Mouse (Mus musculus) myocyte (in vitro differentiated cells): ENCODE data around the gene Cplx2. TPM values are rescaled to one million over a fixed set of nuclear protein-coding genes. Genes with fewer than 3 reads are reported as not detected.

Experiments used
- H3K27me3 ChIP-seq: one replicate; pipeline ENCODE4 v1.6.1; 2011; ENCODE audit not compliant: control insufficient read depth, insufficient read depth, insufficient read length
- H3K36me3 ChIP-seq: one replicate; pipeline ENCODE4 v1.6.1; 2011; ENCODE audit not compliant: control insufficient read depth, insufficient read depth
- H3K4me2 ChIP-seq: one replicate; pipeline ENCODE4 v1.6.1; 2011; ENCODE audit warnings: low read depth, control low read depth
- H3K4me3 ChIP-seq: one replicate; pipeline ENCODE4 v1.5.1; 2011; ENCODE audit warnings: mild to moderate bottlenecking, control low read depth, moderate library complexity
- H3K79me2 ChIP-seq: one replicate; pipeline ENCODE4 v1.6.1; 2011; ENCODE audit not compliant: control insufficient read depth, insufficient read depth
- H3ac ChIP-seq: one replicate; pipeline ENCODE4 v1.6.1; 2011; ENCODE audit not compliant: control insufficient read depth, insufficient read length
- CEBPB ChIP-seq: IDR thresholded peaks from 2 replicates; pipeline ENCODE4 v1.6.1; 2011; ENCODE audit warnings: mild to moderate bottlenecking, moderate library complexity; ENCODE audit not compliant: poor library complexity, insufficient read depth, severe bottlenecking
- E2F4 ChIP-seq: IDR thresholded peaks from one replicate; pipeline ENCODE4 v1.6.1; 2011; ENCODE audit warnings: mild to moderate bottlenecking, control low read depth, moderate library complexity; ENCODE audit not compliant: insufficient read depth
- MAX ChIP-seq: IDR thresholded peaks from one replicate; pipeline ENCODE4 v1.6.1; 2011; ENCODE audit warnings: low read depth, mild to moderate bottlenecking, control low read depth
- MYOD1 ChIP-seq, 3 experiments: IDR thresholded peaks; one replicate each; pipeline ENCODE4 v1.6.1; 2011; ENCODE audit warnings: control low read depth in 2 of 3, low read depth in 2 of 3, mild to moderate bottlenecking in 2 of 3, moderate library complexity in 1 of 3; ENCODE audit not compliant: insufficient read length in 2 of 3, control insufficient read depth in 1 of 3
- MYOG ChIP-seq, 3 experiments: IDR thresholded peaks; one replicate each; pipeline ENCODE4 v1.6.1; 2011; ENCODE audit warnings: control low read depth in 2 of 3, low read depth in 2 of 3, mild to moderate bottlenecking in 2 of 3; ENCODE audit not compliant: insufficient read length in 2 of 3, control insufficient read depth in 1 of 3, insufficient read depth in 1 of 3
- POLR2A ChIP-seq: IDR thresholded peaks from one replicate; pipeline ENCODE4 v1.6.1; 2011; ENCODE audit warnings: low read depth, mild to moderate bottlenecking, control low read depth, moderate library complexity; ENCODE audit not compliant: insufficient read length
- POLR2AphosphoS2 ChIP-seq: IDR thresholded peaks from one replicate; pipeline ENCODE4 v1.6.1; 2011; ENCODE audit warnings: low read depth, control low read depth; ENCODE audit not compliant: insufficient read length
- REST ChIP-seq: IDR thresholded peaks from one replicate; pipeline ENCODE4 v1.6.1; 2011; ENCODE audit warnings: mild to moderate bottlenecking, control low read depth, moderate library complexity; ENCODE audit not compliant: insufficient read depth, insufficient read length
- SRF ChIP-seq: IDR thresholded peaks from one replicate; pipeline ENCODE4 v1.6.1; 2011; ENCODE audit warnings: low read depth; ENCODE audit not compliant: control insufficient read depth, insufficient read length
- TCF12 ChIP-seq: IDR thresholded peaks from one replicate; pipeline ENCODE4 v1.6.1; 2011; ENCODE audit warnings: mild to moderate bottlenecking, control low read depth; ENCODE audit not compliant: poor library complexity, insufficient read depth, severe bottlenecking
- TCF3 ChIP-seq: IDR thresholded peaks from one replicate; pipeline ENCODE4 v1.6.1; 2011; ENCODE audit warnings: low read depth, control low read depth; ENCODE audit not compliant: insufficient read length
- USF1 ChIP-seq: IDR thresholded peaks from one replicate; pipeline ENCODE4 v1.6.1; 2011; ENCODE audit warnings: low read depth, mild to moderate bottlenecking, control low read depth, moderate library complexity
- polyA plus RNA-seq: library from polyadenylated mRNA; unstranded; fragments of >200 nt; fragmentation: generic; extraction: Trizol; gene quantifications from one replicate; pipeline ENCODE4 v1.2.1, GENCODE M21; 2012; ENCODE audit warnings: missing spikeins

The Cplx2 gene
- polyA plus RNA-seq, 1 experiment = 5.2 TPM

GRCm38 (mm10) chr13:54376736-54377135 is 5.6 kb downstream of the Cplx2 start:
- Histone ChIP-seq H3K4me3 (no peak overlapping the region), H3ac (no peak overlapping the region), H3K4me2 (no peak overlapping the region), H3K79me2 (no peaks in the 10 kb centered on the region), H3K36me3 (no peaks in the 10 kb centered on the region), H3K27me3 (no peaks in the 10 kb centered on the region)
- TF ChIP-seq TCF3 (no peak), MAX (no peak), POLR2AphosphoS2 (no peak), E2F4 (no peak), MYOG (IDR thresholded peaks at IDR 0.05; ENCODE audit: control insufficient read depth in 1 of 3, insufficient read depth in 1 of 3, insufficient read length in 2 of 3, low read depth in 2 of 3) (no peak), SRF (no peak), REST (no peak), CEBPB (no peak), USF1 (no peak), MYOD1 (IDR thresholded peaks at IDR 0.05; ENCODE audit: control insufficient read depth in 1 of 3, insufficient read length in 2 of 3, low read depth in 2 of 3) (no peak), POLR2A (no peak), TCF12 (no peak)

GRCm38 (mm10) chr13:54378051-54378450 is 6.9 kb downstream of the Cplx2 start:
- no peak for TF ChIP-seq USF1
- TF ChIP-seq TCF12 = no peak
- no peak for TF ChIP-seq MAX
- TF ChIP-seq REST = no peak
- no peak for TF ChIP-seq POLR2AphosphoS2
- TF ChIP-seq E2F4 = no peak
- no peak for TF ChIP-seq MYOG (IDR thresholded peaks at IDR 0.05; ENCODE audit: control insufficient read depth in 1 of 3, insufficient read depth in 1 of 3, insufficient read length in 2 of 3, low read depth in 2 of 3)
- no peak for TF ChIP-seq SRF
- TF ChIP-seq POLR2A = no peak
- no peak for TF ChIP-seq MYOD1 (IDR thresholded peaks at IDR 0.05; ENCODE audit: control insufficient read depth in 1 of 3, insufficient read length in 2 of 3, low read depth in 2 of 3)
- TF ChIP-seq TCF3 = no peak
- TF ChIP-seq CEBPB = no peak
- no peak overlapping the region for H3K4me3 ChIP-seq
- H3K36me3 ChIP-seq = no peaks in the 10 kb centered on the region
- H3K4me2 ChIP-seq = no peak overlapping the region
- no peak overlapping the region for H3ac ChIP-seq
- H3K27me3 ChIP-seq = no peaks in the 10 kb centered on the region
- H3K79me2 ChIP-seq = no peaks in the 10 kb centered on the region

- Histone ChIP-seq H3K79me2 (no peaks in the 10 kb centered on the region), H3K4me2 (no peak overlapping the region), H3K27me3 (peaks cover 20% of the 10 kb centered on the region), H3K36me3 (no peaks in the 10 kb centered on the region), H3K4me3 (no peak overlapping the region), H3ac (no peak overlapping the region)
- TF ChIP-seq TCF12 = no peak
- no peak for TF ChIP-seq REST
- TF ChIP-seq MAX = no peak
- no peak for TF ChIP-seq SRF
- no peak for TF ChIP-seq POLR2A
- TF ChIP-seq TCF3 = no peak
- no peak for TF ChIP-seq MYOD1 (IDR thresholded peaks at IDR 0.05; ENCODE audit: control insufficient read depth in 1 of 3, insufficient read length in 2 of 3, low read depth in 2 of 3)
- no peak for TF ChIP-seq E2F4
- TF ChIP-seq USF1 = no peak
- TF ChIP-seq CEBPB = no peak
Measured at GRCm38 (mm10) chr13:54380421-54380820, 9.3 kb downstream of the Cplx2 start.

- Histone ChIP-seq H3K36me3 (no peaks in the 10 kb centered on the region), H3K79me2 (no peaks in the 10 kb centered on the region), H3K27me3 (peaks cover 23% of the 10 kb centered on the region), H3K4me3 (no peak overlapping the region), H3ac (no peak overlapping the region), H3K4me2 (no peak overlapping the region)
- TF ChIP-seq TCF12 = no peak
- no peak for TF ChIP-seq MYOG (IDR thresholded peaks at IDR 0.05; ENCODE audit: control insufficient read depth in 1 of 3, insufficient read depth in 1 of 3, insufficient read length in 2 of 3, low read depth in 2 of 3)
- TF ChIP-seq E2F4 = no peak
- TF ChIP-seq MYOD1 (IDR thresholded peaks at IDR 0.05; ENCODE audit: control insufficient read depth in 1 of 3, insufficient read length in 2 of 3, low read depth in 2 of 3) = no peak
- TF ChIP-seq MAX = no peak
- TF ChIP-seq POLR2A = no peak
- no peak for TF ChIP-seq REST
- no peak for TF ChIP-seq TCF3
- TF ChIP-seq SRF = no peak
- TF ChIP-seq POLR2AphosphoS2 = no peak
- TF ChIP-seq USF1 = no peak
- no peak for TF ChIP-seq CEBPB
Measured at GRCm38 (mm10) chr13:54381396-54381795, 10.2 kb downstream of the Cplx2 start.

GRCm38 (mm10) chr13:54383531-54383930 is 12.4 kb downstream of the Cplx2 start:
- Histone ChIP-seq H3K36me3 (no peaks in the 10 kb centered on the region), H3K4me3 (no peak overlapping the region), H3K79me2 (no peaks in the 10 kb centered on the region), H3ac (no peak overlapping the region), H3K4me2 (no peak overlapping the region), H3K27me3 (peaks cover 24% of the 10 kb centered on the region)
- TF ChIP-seq REST (no peak), USF1 (no peak), MYOG (IDR thresholded peaks at IDR 0.05; ENCODE audit: control insufficient read depth in 1 of 3, insufficient read depth in 1 of 3, insufficient read length in 2 of 3, low read depth in 2 of 3) (no peak), POLR2AphosphoS2 (no peak), TCF3 (no peak), E2F4 (no peak), MAX (no peak), TCF12 (no peak), CEBPB (no peak), MYOD1 (IDR thresholded peaks at IDR 0.05; ENCODE audit: control insufficient read depth in 1 of 3, insufficient read length in 2 of 3, low read depth in 2 of 3) (no peak), SRF (no peak), POLR2A (no peak)
